ENCODE assay signal across 9 mouse cellular contexts in the genomic region with DNA sequence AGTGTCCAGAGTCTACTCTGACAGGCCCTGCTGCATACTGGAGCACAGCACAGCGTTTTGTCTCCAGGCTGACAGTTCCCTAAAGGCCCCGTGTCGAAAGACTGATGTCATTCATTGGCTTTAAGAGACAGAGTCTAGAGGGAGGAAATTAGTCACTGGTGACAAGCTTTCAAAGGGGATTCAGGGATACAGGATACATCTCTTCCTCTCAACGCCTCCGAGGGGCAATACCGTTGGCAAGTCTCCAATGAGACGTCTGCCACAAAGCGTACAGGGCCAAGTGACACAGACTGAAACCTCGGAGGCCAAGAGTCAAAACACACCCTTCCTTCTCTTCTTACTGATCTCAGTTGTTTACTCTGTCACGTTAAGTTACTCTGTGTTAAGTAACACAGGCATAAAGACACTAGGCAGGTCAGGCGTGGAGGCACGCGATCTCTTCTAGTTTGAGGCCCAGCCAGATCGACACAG. TPM values are rescaled to one million over a fixed set of nuclear protein-coding genes. Genes with fewer than 3 reads are reported as not detected.
DNase-seq lines count a peak whose midpoint lies in the region; ATAC-seq and TF ChIP-seq lines count a peak whose summit lies in the region.
"Had no signal": no experiment of that assay in that cellular context is flagged by ENCODE, and none has a peak within 500 bp of the region (broad histone marks: within the 10 kb centered on the region; RNA-seq: fewer than 3 reads in every experiment).

No protein-coding gene starts in this region.

- no peaks in the 10 kb centered on the region for H3K27me3 ChIP-seq in liver, adult 2 months (ENCODE audit: control insufficient read depth, insufficient read depth, low read length)
- H3K27me3 ChIP-seq in hindbrain, postnatal 0 days (ENCODE audit: insufficient read depth, low read length), result no peaks in the 10 kb centered on the region

- H3K4me3 ChIP-seq in liver, adult 2 months (ENCODE audit: insufficient read depth, low read depth, low read length), result no peak overlapping the region
- H3K4me3 ChIP-seq in hindbrain, postnatal 0 days (ENCODE audit: low read length), result no peak overlapping the region

- 58% methylated on average over 14 of the region's 14 CpGs for WGBS in liver, adult 2 months
- 25% methylated on average over 14 of the region's 14 CpGs for WGBS in hindbrain, postnatal 0 days

- peak; percentile 74 for ATAC-seq in hindbrain, postnatal 0 days
- ATAC-seq in frontal cortex, adult (ENCODE audit: low TSS enrichment), result no peak

- no peak overlapping the region for H3K9ac ChIP-seq in liver, adult 2 months (ENCODE audit: low read depth, low read length)
- H3K9ac ChIP-seq in hindbrain, postnatal 0 days (replicated peaks; ENCODE audit: low read length), result no peak overlapping the region

- peaks cover 8% of the 10 kb centered on the region; the same call in 1 of the 2 replicates for H3K4me1 ChIP-seq in liver, adult 2 months (ENCODE audit: control insufficient read depth, insufficient read depth, low read length)
- no peaks in the 10 kb centered on the region for H3K4me1 ChIP-seq in hindbrain, postnatal 0 days (ENCODE audit: insufficient read depth, low read length)

- peaks cover 24% of the 10 kb centered on the region for H3K79me2 ChIP-seq in liver, adult 2 months (ENCODE audit: control insufficient read depth, insufficient read depth, low read length)

- DNase-seq in liver, adult 2 months (ENCODE audit: extremely low read depth, low read depth, low spot score), result peak; percentile 22
- no peak for DNase-seq in liver
- peak; percentile 25 for DNase-seq in gastrocnemius, postnatal 10 days
- DNase-seq in hindbrain, postnatal 0 days (ENCODE audit: low spot score), result peak; percentile 50
- DNase-seq in lung, postnatal 14 days, result peak; percentile 67
- no peak for DNase-seq in layer of hippocampus, postnatal 25 days (ENCODE audit: extremely low spot score in 1 of 2, low spot score in 1 of 2)
- DNase-seq in right cerebral cortex, postnatal 4 days, result no peak

- H3K36me3 ChIP-seq in liver, adult 2 months (ENCODE audit: control insufficient read depth, insufficient read depth, low read length), result no peaks in the 10 kb centered on the region
- H3K36me3 ChIP-seq in hindbrain, postnatal 0 days (ENCODE audit: insufficient read depth, low read length), result no peaks in the 10 kb centered on the region

- no peak overlapping the region for H3K4me2 ChIP-seq in hindbrain, postnatal 0 days (ENCODE audit: low read depth, low read length)

- no peak overlapping the region for H3K27ac ChIP-seq in liver, adult 2 months (replicated peaks; ENCODE audit: insufficient read depth, low read depth, low read length)
- peak overlapping the region; percentile 36; the same call in 1 of the 2 replicates for H3K27ac ChIP-seq in hindbrain, postnatal 0 days

- TF ChIP-seq POLR2A in liver, adult 2 months (IDR thresholded peaks at IDR 0.05; ENCODE audit: extremely low read depth, insufficient read depth, low read length), result no peak

- no peaks in the 10 kb centered on the region for H3K9me3 ChIP-seq in hindbrain, postnatal 0 days (ENCODE audit: low read length)

- TF ChIP-seq CTCF in liver, adult 2 months (IDR thresholded peaks at IDR 0.05; ENCODE audit: low read depth, low read length), result no peak
- TF ChIP-seq CTCF in hindbrain, postnatal 0 days (IDR thresholded peaks at IDR 0.05; ENCODE audit: low read depth), result no peak

RNA-seq across cellular contexts. Expression of a gene that starts 10.6 kb away (rescaled TPM):
- 8.5 and 10.0 TPM in 2 replicates for total RNA-seq in liver, adult 2 months (2014; rRNA removed)
- polyA plus RNA-seq in liver, adult 2 months (2012; rRNA removed), result 16.0 and 17.0 TPM in 2 replicates
- total RNA-seq in gastrocnemius, postnatal 10 days (2021), result 10 to 100 TPM; 15.4 to 17.7 TPM
- total RNA-seq in hindbrain, postnatal 0 days (2014; rRNA removed), result 41.8 and 61.5 TPM in 2 replicates
- polyA plus RNA-seq in hindbrain, postnatal 0 days (2015; fragmentation: Nextera tagmentation; extraction: Ambion mirVana), result 50.7 and 54.5 TPM in 2 replicates
- 10 to 100 TPM; 34.6 to 36.7 TPM for total RNA-seq in layer of hippocampus, postnatal 25 days (2021)

RNA-seq across cellular contexts. Expression of a gene that starts 21.6 kb away (rescaled TPM):
- 7.9 and 13.5 TPM in 2 replicates for total RNA-seq in liver, adult 2 months (2014; rRNA removed)
- 3.2 and 3.9 TPM in 2 replicates for polyA plus RNA-seq in liver, adult 2 months (2012; rRNA removed)
- total RNA-seq in gastrocnemius, postnatal 10 days (2021), result 10 to 100 TPM in 1 of 2 experiments, 1 to 10 TPM in 1; 8.7 to 15.1 TPM
- 22.9 and 23.1 TPM in 2 replicates for total RNA-seq in hindbrain, postnatal 0 days (2014; rRNA removed)
- 5.1 and 5.2 TPM in 2 replicates for polyA plus RNA-seq in hindbrain, postnatal 0 days (2015; fragmentation: Nextera tagmentation; extraction: Ambion mirVana)
- total RNA-seq in layer of hippocampus, postnatal 25 days (2021), result 10 to 100 TPM; 47.5 to 60.3 TPM

RNA-seq across cellular contexts. Expression of a gene that starts 30.4 kb away (rescaled TPM):
- not detected in 2 replicates for total RNA-seq in liver, adult 2 months (2014; rRNA removed)
- 0.02 TPM in 1 of 2 replicates, not detected in the other for polyA plus RNA-seq in liver, adult 2 months (2012; rRNA removed)
- total RNA-seq in gastrocnemius, postnatal 10 days (2021), result not detected
- not detected in 2 replicates for total RNA-seq in hindbrain, postnatal 0 days (2014; rRNA removed)
- polyA plus RNA-seq in hindbrain, postnatal 0 days (2015; fragmentation: Nextera tagmentation; extraction: Ambion mirVana), result 0.05 TPM in 1 of 2 replicates, not detected in the other
- total RNA-seq in layer of hippocampus, postnatal 25 days (2021), result not detected
- polyA plus RNA-seq: liver, embryonic 16.5 days had no signal

Comparison
In these comparisons a context has a peak if more than half of its experiments do, and no peak if none do; other contexts are left out.
1. DNase-seq: peak in liver, adult 2 months (single experiment), gastrocnemius, postnatal 10 days (single experiment), hindbrain, postnatal 0 days (single experiment) and lung, postnatal 14 days (single experiment); none in liver (single experiment), layer of hippocampus, postnatal 25 days (0 of 2) and right cerebral cortex, postnatal 4 days (single experiment).